Mouse (Mus musculus) limb, embryonic 14.5 days (tissue): ENCODE results near the gene Olfr572. TPM values are rescaled to one million over a fixed set of nuclear protein-coding genes. Genes with fewer than 3 reads are reported as not detected.

Experiments
- ATAC-seq: fragments of 200-750 bp; cut with Nextera tagmentation; 2 replicates; pipeline ENCODE4 v1.8.0; 2017; ENCODE audit warnings: low read depth, moderate number of reproducible peaks, moderate TSS enrichment; ENCODE audit not compliant: low FRiP score
- DNase-seq: peaks from one replicate; pipeline ENCODE4 v3.0.0-alpha.2; 2015; ENCODE audit warnings: low spot score
- H3K27ac ChIP-seq: fragments of 300-500 bp; sonication (generic); replicated peaks from 2 replicates; pipeline ENCODE4 v1.5.1; 2014; ENCODE audit warnings: low read depth, mild to moderate bottlenecking, low read length, moderate library complexity, mixed read lengths
- H3K27me3 ChIP-seq: fragments of 300-500 bp; sonication (generic); 2 replicates; pipeline ENCODE4 v1.6.1; 2014; ENCODE audit warnings: low read length, mixed read lengths; ENCODE audit not compliant: control insufficient read depth, insufficient read depth
- H3K36me3 ChIP-seq: fragments of 300-500 bp; sonication (generic); 2 replicates; pipeline ENCODE4 v1.6.1; 2014; ENCODE audit warnings: mild to moderate bottlenecking, low read length, moderate library complexity, mixed read lengths; ENCODE audit not compliant: control insufficient read depth, insufficient read depth
- H3K4me1 ChIP-seq: fragments of 300-500 bp; sonication (generic); 2 replicates; pipeline ENCODE4 v1.6.1; 2014; ENCODE audit warnings: antibody characterized with exemption, low read length, mixed read lengths; ENCODE audit not compliant: control insufficient read depth, insufficient read depth
- H3K4me2 ChIP-seq: fragments of 300-500 bp; sonication (generic); replicated peaks from 2 replicates; pipeline ENCODE4 v1.6.1; 2014; ENCODE audit warnings: low read depth, mild to moderate bottlenecking, low read length, moderate library complexity; ENCODE audit not compliant: severe bottlenecking
- H3K4me3 ChIP-seq: fragments of 300-500 bp; sonication (generic); replicated peaks from 2 replicates; pipeline ENCODE4 v1.5.1; 2014; ENCODE audit warnings: low read length
- H3K9ac ChIP-seq: fragments of 300-500 bp; sonication (generic); 2 replicates; pipeline ENCODE4 v1.6.1; 2014; ENCODE audit warnings: mild to moderate bottlenecking, low read depth, low read length, moderate library complexity; ENCODE audit not compliant: severe bottlenecking
- H3K9me3 ChIP-seq: fragments of 300-500 bp; sonication (generic); 2 replicates; pipeline ENCODE4 v1.6.1; 2016; ENCODE audit warnings: low read length; ENCODE audit not compliant: control insufficient read depth
- POLR2A ChIP-seq: fragments of 200-500 bp; IDR thresholded peaks from 2 replicates; pipeline ENCODE4 v1.8.0; 2012; ENCODE audit warnings: inconsistent platforms, mild to moderate bottlenecking, moderate library complexity, borderline replicate concordance; ENCODE audit not compliant: insufficient read depth, insufficient read length; ENCODE audit errors: extremely low read depth
- whole genome bisulfite sequencing: fragments of 180-500 bp; shearing (Covaris S2); extraction: QIAGEN DNeasy Blood & Tissue Kit; methylation state at CpG from one replicate; pipeline ENCODE4 v1.1.7; 2014; 5-methylcytosine and 5-hydroxymethylcytosine counted together
- polyA plus RNA-seq, 2 experiments: library from polyadenylated mRNA; depleted of rRNA in 1 of 2; stranded (reverse) in 1 of 2; unstranded in 1 of 2; fragments of >200 nt; fragmentation: Nextera tagmentation in 1 of 2; extraction: Ambion mirVana in 1 of 2; gene quantifications; 2 replicates each; pipeline versions ENCODE4 v1.2.1 to v1.2.3; 2012 to 2014

Olfr572 gene
- polyA plus RNA-seq (2012; rRNA removed) (not detected in 2 replicates), polyA plus RNA-seq (2014; fragmentation: Nextera tagmentation; extraction: Ambion mirVana) (not detected in 2 replicates)

DNA sequence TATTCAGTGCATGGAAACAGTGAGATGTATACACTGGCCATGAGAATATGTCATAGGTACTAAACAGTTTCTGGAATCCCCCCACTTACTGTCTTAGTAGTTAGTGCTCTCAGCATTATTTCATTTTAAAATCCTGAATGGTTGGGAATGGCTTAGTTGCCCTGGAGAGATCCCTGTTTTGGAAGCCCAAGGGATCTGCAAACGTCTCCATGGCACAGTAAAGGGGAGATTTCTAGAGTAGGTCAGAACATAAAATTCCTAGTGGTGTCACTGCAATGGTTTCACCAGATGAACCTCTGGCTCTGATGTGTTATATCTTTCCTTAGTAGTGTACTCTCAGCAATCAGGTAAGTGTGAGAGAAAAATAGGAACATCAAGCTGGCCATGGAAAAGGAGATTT lies at the start of gene Olfr572:
Gene Olfr572 (plus strand): TSS at position 301 of the 400 bp plus-strand sequence.
- Histone ChIP-seq H3K27ac (no peak within 1 kb of the TSS), H3K4me3 (no peak within 1 kb of the TSS), H3K4me1 (no peaks in the 10 kb centered on the region), H3K36me3 (no peaks in the 10 kb centered on the region), H3K27me3 (no peaks in the 10 kb centered on the region), H3K9ac (no peak within 1 kb of the TSS), H3K9me3 (no peaks in the 10 kb centered on the region), H3K4me2 (no peak within 1 kb of the TSS)
- 63% methylated on average over 1 of the region's 1 CpGs for WGBS
- TF ChIP-seq POLR2A: no peak
- DNase-seq: no peak
- ATAC-seq: no peak

GRCm38 (mm10) chr7:102876822-102877221 lies 47.4 kb upstream of the Olfr572 start, which contains the start of gene Olfr568:
Gene Olfr568, plus strand, starts transcription at chr7:102877122.
- Histone ChIP-seq H3K4me1 (no peaks in the 10 kb centered on the region), H3K9ac (no peak within 1 kb of the TSS), H3K4me2 (no peak within 1 kb of the TSS), H3K36me3 (no peaks in the 10 kb centered on the region), H3K27me3 (no peaks in the 10 kb centered on the region), H3K9me3 (no peaks in the 10 kb centered on the region), H3K27ac (no peak within 1 kb of the TSS), H3K4me3 (no peak within 1 kb of the TSS)
- ATAC-seq (no peak), DNase-seq (no peak)
- no peak for TF ChIP-seq POLR2A

GRCm38 (mm10) chr7:102890782-102891181 lies 33.4 kb upstream of the Olfr572 start, which contains the start of gene Olfr569:
Gene Olfr569, minus strand, starts transcription at chr7:102890882.
- Histone ChIP-seq H3K27ac (no peak within 1 kb of the TSS), H3K9ac (no peak within 1 kb of the TSS), H3K4me3 (no peak within 1 kb of the TSS), H3K4me1 (no peaks in the 10 kb centered on the region), H3K27me3 (no peaks in the 10 kb centered on the region), H3K4me2 (no peak within 1 kb of the TSS), H3K36me3 (no peaks in the 10 kb centered on the region), H3K9me3 (no peaks in the 10 kb centered on the region)
- TF ChIP-seq POLR2A: no peak
- 76% methylated on average over 3 of the region's 3 CpGs for WGBS
- ATAC-seq (no peak), DNase-seq (no peak)

GRCm38 (mm10) chr7:102915261-102915660 lies 8.9 kb upstream of the Olfr572 start:
- H3K4me3 ChIP-seq: no peak overlapping the region
- no peak overlapping the region for H3K4me2 ChIP-seq
- H3K27ac ChIP-seq: no peak overlapping the region
- H3K36me3 ChIP-seq: no peaks in the 10 kb centered on the region
- H3K27me3 ChIP-seq: no peaks in the 10 kb centered on the region
- no peak for TF ChIP-seq POLR2A
- WGBS: 6% methylated on average over 1 of the region's 1 CpGs
- DNase-seq (no peak), ATAC-seq (no peak)
- no peak overlapping the region for H3K9ac ChIP-seq
- no peaks in the 10 kb centered on the region for H3K9me3 ChIP-seq
- no peaks in the 10 kb centered on the region for H3K4me1 ChIP-seq

- no peaks in the 10 kb centered on the region for H3K36me3 ChIP-seq
- H3K4me3 ChIP-seq: no peak overlapping the region
- DNase-seq (no peak), ATAC-seq (no peak)
- H3K4me2 ChIP-seq: no peak overlapping the region
- H3K9ac ChIP-seq: no peak overlapping the region
- TF ChIP-seq POLR2A: no peak
- H3K27ac ChIP-seq: no peak overlapping the region
- H3K4me1 ChIP-seq: no peaks in the 10 kb centered on the region
- 58% methylated on average over 5 of the region's 5 CpGs for whole genome bisulfite sequencing
- no peaks in the 10 kb centered on the region for H3K9me3 ChIP-seq
- H3K27me3 ChIP-seq: no peaks in the 10 kb centered on the region
These were observed 7.8 kb upstream of the Olfr572 start for GRCm38 (mm10) chr7:102916405-102916804.
